Mouse (Mus musculus) stomach, postnatal 0 days (tissue): Measurements from ENCODE around the gene Tmem220. TPM values are rescaled to one million over a fixed set of nuclear protein-coding genes. Genes with fewer than 3 reads are reported as not detected.

Source experiments
- ATAC-seq: fragments of 200-750 bp; cut with Nextera tagmentation; 2 replicates; pipeline ENCODE4 v1.8.0; 2017; ENCODE audit not compliant: low FRiP score, low TSS enrichment
- DNase-seq: peaks from one replicate; pipeline ENCODE4 v3.0.0-alpha.2; 2016; ENCODE audit warnings: low spot score
- H3K27ac ChIP-seq: fragments of 300-500 bp; sonication (generic); replicated peaks from 2 replicates; pipeline ENCODE4 v1.5.1; 2014; ENCODE audit warnings: mild to moderate bottlenecking, control low read depth
- H3K27me3 ChIP-seq: fragments of 300-500 bp; sonication (generic); 2 replicates; pipeline ENCODE4 v1.6.1; 2014; ENCODE audit warnings: low read length; ENCODE audit not compliant: control insufficient read depth, insufficient read depth
- H3K36me3 ChIP-seq: fragments of 300-500 bp; sonication (generic); 2 replicates; pipeline ENCODE4 v1.6.1; 2014; ENCODE audit warnings: low read length, mixed read lengths; ENCODE audit not compliant: control insufficient read depth, insufficient read depth
- H3K4me1 ChIP-seq: fragments of 300-500 bp; sonication (generic); replicated peaks from 2 replicates; pipeline ENCODE4 v1.6.1; 2014; ENCODE audit warnings: antibody characterized with exemption; ENCODE audit not compliant: control insufficient read depth, insufficient read depth
- H3K4me2 ChIP-seq: fragments of 300-500 bp; sonication (generic); replicated peaks from 2 replicates; pipeline ENCODE4 v1.6.1; 2014; ENCODE audit warnings: low read depth, mild to moderate bottlenecking, control low read depth, moderate library complexity
- H3K4me3 ChIP-seq: fragments of 300-500 bp; sonication (generic); 2 replicates; pipeline ENCODE4 v1.5.1; 2014; ENCODE audit warnings: low read depth, low read length, control low read depth
- H3K9ac ChIP-seq: fragments of 300-500 bp; sonication (generic); 2 replicates; pipeline ENCODE4 v1.6.1; 2014; ENCODE audit warnings: mild to moderate bottlenecking, low read length, control low read depth, mixed read lengths
- H3K9me3 ChIP-seq: fragments of 300-500 bp; sonication (generic); 2 replicates; pipeline ENCODE4 v1.6.1; 2016; ENCODE audit warnings: low read length; ENCODE audit not compliant: control insufficient read depth
- CTCF ChIP-seq: IDR thresholded peaks from 2 replicates; pipeline ENCODE4 v1.5.1; 2016; ENCODE audit warnings: antibody characterized with exemption, low read depth, mild to moderate bottlenecking, moderate library complexity
- EP300 ChIP-seq: optimal IDR thresholded peaks from 2 replicates; pipeline ENCODE3; 2016; ENCODE audit warnings: antibody characterized with exemption
- WGBS: fragments of 180-500 bp; shearing (Covaris S2); extraction: QIAGEN DNeasy Blood & Tissue Kit; methylation state at CpG from one replicate; pipeline ENCODE4 v1.1.7; 2014; 5-methylcytosine and 5-hydroxymethylcytosine counted together
- polyA plus RNA-seq: library from polyadenylated mRNA; unstranded; fragments of >200 nt; fragmentation: Nextera tagmentation; extraction: Ambion mirVana; gene quantifications from 2 replicates; pipeline ENCODE4 v1.2.1, GENCODE M21; 2015

The Tmem220 gene
- polyA plus RNA-seq, 1 experiment from 2014 or later: 3.7 TPM

DNA sequence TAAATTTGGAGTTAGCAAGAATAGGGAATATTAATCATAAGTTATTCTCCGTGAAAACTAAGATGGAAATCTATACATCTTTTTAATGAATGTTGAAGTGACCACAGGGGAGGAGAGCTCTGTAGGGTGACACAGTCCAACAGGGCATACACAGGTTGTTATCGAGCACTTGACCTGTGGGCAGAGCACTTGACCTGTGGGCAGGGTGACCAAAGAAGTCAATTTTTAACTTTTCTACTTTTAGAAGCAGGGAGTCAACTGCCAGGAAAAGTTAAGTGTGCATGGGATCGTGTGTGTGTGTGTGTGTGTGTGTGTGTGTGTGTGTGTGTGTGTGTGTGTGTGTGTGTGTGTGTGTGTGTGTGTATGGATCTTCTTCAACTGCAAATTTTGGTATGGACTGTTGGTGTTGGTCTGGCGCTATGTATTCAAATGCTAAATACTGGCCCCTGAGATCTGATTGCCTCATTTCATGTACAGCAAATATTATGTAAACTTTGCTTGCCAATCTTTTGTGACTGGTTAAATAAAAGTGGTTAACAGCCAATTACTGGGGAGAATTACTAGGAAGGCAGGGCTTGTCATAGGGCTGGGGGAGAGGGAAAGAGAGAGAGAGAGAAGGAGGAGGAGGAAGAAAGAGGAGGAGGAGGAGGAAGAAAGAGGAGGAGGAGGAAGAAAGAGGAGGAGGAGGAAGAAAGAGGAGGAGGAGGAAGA is 10.0 kb downstream of the Tmem220 start:
- no peaks in the 10 kb centered on the region for H3K27me3 ChIP-seq
- WGBS: 63% methylated on average over 4 of the region's 4 CpGs
- no peak overlapping the region for H3K4me2 ChIP-seq
- no peak for TF ChIP-seq CTCF
- TF ChIP-seq EP300: no peak
- no peaks in the 10 kb centered on the region for H3K4me1 ChIP-seq
- DNase-seq (no peak), ATAC-seq (no peak)
- no peak overlapping the region for H3K9ac ChIP-seq
- no peak overlapping the region for H3K27ac ChIP-seq
- no peaks in the 10 kb centered on the region; the same call in 1 of the 2 replicates for H3K36me3 ChIP-seq
- H3K9me3 ChIP-seq: no peaks in the 10 kb centered on the region
- H3K4me3 ChIP-seq: no peak overlapping the region

DNA sequence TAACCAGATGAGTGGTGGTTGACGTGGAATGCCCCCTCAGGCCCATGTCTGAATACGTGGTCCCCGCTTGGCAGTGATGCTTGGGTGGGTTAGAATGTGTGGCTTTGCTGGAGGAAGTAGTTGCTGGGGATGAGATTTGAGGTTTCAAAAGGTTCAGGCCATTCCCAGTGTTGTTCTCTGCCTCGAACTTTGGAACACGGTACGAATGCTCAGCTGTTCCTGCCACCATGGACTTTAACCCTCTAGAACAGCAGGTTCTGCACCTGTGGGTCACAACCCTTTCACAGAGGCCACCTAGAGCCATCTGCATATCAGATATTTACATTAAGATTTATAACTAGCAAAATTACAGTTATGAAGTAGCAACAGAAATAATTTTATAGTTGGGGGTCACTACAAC is 11.3 kb downstream of the Tmem220 start:
- Histone ChIP-seq H3K4me2 (no peak overlapping the region), H3K27me3 (no peaks in the 10 kb centered on the region), H3K36me3 (peaks cover 4% of the 10 kb centered on the region), H3K4me3 (no peak overlapping the region), H3K9me3 (no peaks in the 10 kb centered on the region), H3K9ac (no peak overlapping the region), H3K27ac (no peak overlapping the region), H3K4me1 (no peaks in the 10 kb centered on the region)
- TF ChIP-seq EP300 (no peak), CTCF (no peak)
- ATAC-seq (no peak), DNase-seq (no peak)
- WGBS: 79% methylated on average over 6 of the region's 6 CpGs

- TF ChIP-seq EP300: no peak
- TF ChIP-seq CTCF: no peak
- DNase-seq: no peak
- Histone ChIP-seq H3K4me2 (no peak overlapping the region), H3K9me3 (no peaks in the 10 kb centered on the region), H3K36me3 (peaks cover 4% of the 10 kb centered on the region), H3K9ac (no peak overlapping the region), H3K4me1 (no peaks in the 10 kb centered on the region), H3K27ac (no peak overlapping the region), H3K27me3 (no peaks in the 10 kb centered on the region), H3K4me3 (no peak overlapping the region)
- 91% methylated on average over 9 of the region's 9 CpGs for WGBS
- ATAC-seq: no peak
Observed at GRCm38 (mm10) chr11:67036892-67037291, 11.9 kb downstream of the Tmem220 start.

- ATAC-seq: no peak
- H3K4me1 ChIP-seq: no peaks in the 10 kb centered on the region
- TF ChIP-seq EP300: no peak
- TF ChIP-seq CTCF: peak; percentile 35
- DNase-seq: no peak
- no peaks in the 10 kb centered on the region for H3K9me3 ChIP-seq
- H3K27ac ChIP-seq: no peak overlapping the region
- no peak overlapping the region for H3K4me3 ChIP-seq
- 96% methylated on average over 3 of the region's 3 CpGs for whole genome bisulfite sequencing
- H3K9ac ChIP-seq: no peak overlapping the region
- no peaks in the 10 kb centered on the region for H3K27me3 ChIP-seq
- H3K4me2 ChIP-seq: no peak overlapping the region
- peaks cover 4% of the 10 kb centered on the region for H3K36me3 ChIP-seq
Observed at GRCm38 (mm10) chr11:67039799-67040198, 14.8 kb downstream of the Tmem220 start.

- 94% methylated on average over 6 of the region's 6 CpGs for WGBS
- Histone ChIP-seq H3K36me3 (peaks cover 4% of the 10 kb centered on the region), H3K4me3 (no peak overlapping the region), H3K9ac (no peak overlapping the region), H3K27me3 (no peaks in the 10 kb centered on the region), H3K4me1 (no peaks in the 10 kb centered on the region; the same call in 1 of the 2 replicates), H3K4me2 (no peak overlapping the region), H3K27ac (no peak overlapping the region), H3K9me3 (no peaks in the 10 kb centered on the region)
- ATAC-seq (no peak), DNase-seq (no peak)
- no peak for TF ChIP-seq CTCF
- no peak for TF ChIP-seq EP300
Observed at GRCm38 (mm10) chr11:67040483-67040882, 15.5 kb downstream of the Tmem220 start.

DNA sequence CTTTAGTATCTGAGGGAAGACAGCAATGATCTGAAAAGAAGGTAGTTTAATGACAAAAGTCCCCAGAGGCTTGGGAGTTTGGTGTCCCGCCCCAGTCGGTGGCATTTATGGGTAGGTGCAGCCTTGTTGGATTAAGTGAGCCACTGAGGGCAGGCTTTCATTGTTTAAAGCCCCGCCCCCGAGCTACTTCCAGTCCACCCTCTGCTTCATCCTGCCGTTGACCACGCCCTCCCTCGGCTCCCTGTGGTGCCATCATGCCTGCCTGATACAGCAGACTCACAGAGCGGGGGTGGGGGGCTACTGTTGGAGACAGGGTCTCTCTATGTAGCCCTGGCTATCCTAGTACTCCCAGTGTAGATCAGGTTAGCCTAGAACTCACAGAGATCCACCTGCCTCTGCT is 18.1 kb downstream of the Tmem220 start:
- Histone ChIP-seq H3K4me2 (no peak overlapping the region), H3K27me3 (no peaks in the 10 kb centered on the region), H3K27ac (no peak overlapping the region), H3K4me1 (no peaks in the 10 kb centered on the region; the same call in 1 of the 2 replicates), H3K9me3 (no peaks in the 10 kb centered on the region), H3K36me3 (peaks cover 4% of the 10 kb centered on the region), H3K4me3 (no peak overlapping the region), H3K9ac (no peak overlapping the region)
- peak; percentile 60; the same call in 1 of the 2 replicates for ATAC-seq
- TF ChIP-seq CTCF (no peak), EP300 (no peak)
- DNase-seq: peak; percentile 64
- WGBS: 59% methylated on average over 8 of the region's 8 CpGs
